8 mouse cellular contexts compared by ENCODE assay signal in the genomic region with DNA sequence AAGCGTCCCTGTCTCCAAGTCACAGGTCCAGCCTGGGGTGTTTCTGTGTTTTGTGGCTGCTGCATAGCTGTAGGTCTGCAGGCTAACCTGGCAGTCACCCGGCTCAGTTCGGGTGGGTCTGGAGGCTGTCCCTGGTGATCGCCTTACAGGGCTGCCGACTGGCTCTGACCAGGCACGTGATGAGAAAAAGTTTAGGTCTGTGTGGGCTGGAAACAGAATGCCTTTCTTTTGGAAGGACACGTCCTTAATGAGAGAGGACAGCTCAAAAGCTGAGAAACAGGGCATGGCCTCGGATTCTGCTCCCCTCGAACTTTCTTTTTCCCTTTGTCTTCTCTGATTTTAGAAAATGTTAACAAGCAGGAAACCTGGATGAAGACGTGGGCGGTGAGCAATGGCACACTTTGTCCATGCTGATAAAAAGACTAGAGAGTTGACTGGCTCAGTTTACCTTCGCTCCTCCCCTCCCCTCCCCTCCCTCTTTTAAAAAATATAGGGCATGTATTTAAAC. TPM values are rescaled to one million over a fixed set of nuclear protein-coding genes. Genes with fewer than 3 reads are reported as not detected.
A peak's percentile ranks its signal among the peaks of the same experiment; 100 is the strongest.
DNase-seq lines count a peak whose midpoint lies in the region; ATAC-seq and TF ChIP-seq lines count a peak whose summit lies in the region.

A gene (minus strand): TSS at position 114 of the 508 bp plus-strand sequence.

- no peak within 1 kb of the TSS for H3K4me3 ChIP-seq in midbrain, embryonic 11.5 days (ENCODE audit: low read depth, low read length)
- no peak within 1 kb of the TSS for H3K4me3 ChIP-seq in midbrain, postnatal 0 days (ENCODE audit: low read depth, low read length)
- H3K4me3 ChIP-seq in embryonic facial prominence, embryonic 11.5 days (ENCODE audit: low read depth, low read length) = no peak within 1 kb of the TSS
- H3K4me3 ChIP-seq in liver, embryonic 11.5 days (ENCODE audit: low read depth, low read length) = peak within 1 kb of the TSS; percentile 21

- no peak within 1 kb of the TSS for H3K4me2 ChIP-seq in midbrain, embryonic 11.5 days
- H3K4me2 ChIP-seq in midbrain, postnatal 0 days (ENCODE audit: low read depth, low read length, poor library complexity, severe bottlenecking) = no peak within 1 kb of the TSS
- H3K4me2 ChIP-seq in embryonic facial prominence, embryonic 11.5 days (ENCODE audit: low read depth, low read length) = 0 out of 2 replicates have a peak within 1 kb of the TSS, but pooled peaks have one; percentile 2
- peak within 1 kb of the TSS; percentile 54 for H3K4me2 ChIP-seq in liver, embryonic 11.5 days

- H3K36me3 ChIP-seq in midbrain, embryonic 11.5 days (ENCODE audit: control insufficient read depth, insufficient read depth, low read length) = no peaks in the 10 kb centered on the region
- no peaks in the 10 kb centered on the region for H3K36me3 ChIP-seq in midbrain, postnatal 0 days (ENCODE audit: insufficient read depth, low read length)
- no peaks in the 10 kb centered on the region for H3K36me3 ChIP-seq in embryonic facial prominence, embryonic 11.5 days (replicated peaks; ENCODE audit: control insufficient read depth, insufficient read depth, low read depth, low read length)
- no peaks in the 10 kb centered on the region for H3K36me3 ChIP-seq in liver, embryonic 11.5 days (ENCODE audit: control insufficient read depth, insufficient read depth, low read length)

- no peak within 1 kb of the TSS for H3K27ac ChIP-seq in midbrain, embryonic 11.5 days (ENCODE audit: low read depth, low read length)
- no peak within 1 kb of the TSS for H3K27ac ChIP-seq in midbrain, postnatal 0 days (ENCODE audit: low read depth, low read length)
- no peak within 1 kb of the TSS for H3K27ac ChIP-seq in embryonic facial prominence, embryonic 11.5 days (replicated peaks; ENCODE audit: low read depth, low read length)
- H3K27ac ChIP-seq in liver, embryonic 11.5 days (ENCODE audit: low read depth, low read length) = no peak within 1 kb of the TSS

- no peaks in the 10 kb centered on the region for H3K9me3 ChIP-seq in midbrain, embryonic 11.5 days (ENCODE audit: control insufficient read depth, low read length)
- H3K9me3 ChIP-seq in midbrain, postnatal 0 days (ENCODE audit: low read length) = no peaks in the 10 kb centered on the region
- no peaks in the 10 kb centered on the region for H3K9me3 ChIP-seq in embryonic facial prominence, embryonic 11.5 days (replicated peaks; ENCODE audit: control insufficient read depth, low read length)
- H3K9me3 ChIP-seq in liver, embryonic 11.5 days (ENCODE audit: control insufficient read depth, low read length) = no peaks in the 10 kb centered on the region

- ATAC-seq in midbrain, embryonic 11.5 days (ENCODE audit: low FRiP score) = no peak
- no peak for ATAC-seq in midbrain, postnatal 0 days (ENCODE audit: low FRiP score)
- ATAC-seq in embryonic facial prominence, embryonic 11.5 days (replicated peaks; ENCODE audit: insufficient number of reproducible peaks, low FRiP score, low TSS enrichment, low read depth) = peak; percentile 74; the same call in 1 of the 2 replicates
- no peak; the same call in 1 of the 2 replicates for ATAC-seq in liver, embryonic 11.5 days (replicated peaks; ENCODE audit: low FRiP score)

- H3K4me1 ChIP-seq in midbrain, embryonic 11.5 days (ENCODE audit: control insufficient read depth, insufficient read depth, low read length) = peaks cover 3% of the 10 kb centered on the region; the same call in 1 of the 2 replicates
- H3K4me1 ChIP-seq in midbrain, postnatal 0 days (ENCODE audit: insufficient read depth, low read length) = no peaks in the 10 kb centered on the region
- H3K4me1 ChIP-seq in embryonic facial prominence, embryonic 11.5 days (ENCODE audit: control insufficient read depth, insufficient read depth, low read length) = no peaks in the 10 kb centered on the region; the same call in 1 of the 2 replicates
- H3K4me1 ChIP-seq in liver, embryonic 11.5 days (replicated peaks; ENCODE audit: control insufficient read depth, insufficient read depth, low read length) = peaks cover 7% of the 10 kb centered on the region

- 25% methylated on average over 12 of the region's 12 CpGs for WGBS in midbrain, embryonic 11.5 days
- 26% methylated on average over 12 of the region's 12 CpGs for WGBS in midbrain, postnatal 0 days
- WGBS in embryonic facial prominence, embryonic 11.5 days = 19% methylated on average over 12 of the region's 12 CpGs
- WGBS in liver, embryonic 11.5 days = 20% methylated on average over 12 of the region's 12 CpGs

- no peak for TF ChIP-seq CTCF in midbrain, postnatal 0 days (IDR thresholded peaks at IDR 0.05)

- DNase-seq in midbrain, embryonic 11.5 days (ENCODE audit: low spot score, missing footprints) = peak; percentile 75
- no peak for DNase-seq in midbrain, postnatal 0 days (ENCODE audit: low spot score)
- DNase-seq in embryonic facial prominence, embryonic 11.5 days (ENCODE audit: low spot score) = peak; percentile 60
- peak; percentile 53 to 59 for DNase-seq in heart, postnatal 36 days
- no peak for DNase-seq in liver, embryonic 11.5 days (ENCODE audit: low spot score)
- DNase-seq in ovary, postnatal 36 days (ENCODE audit: low spot score) = peak; percentile 55
- DNase-seq in frontal cortex, postnatal 36 days (ENCODE audit: low spot score in 2 of 2) = no peak
- DNase-seq in right cerebral cortex, postnatal 10 days (ENCODE audit: low spot score in 2 of 2) = no peak

- intact Hi-C loops in heart, postnatal 36 days (cut with DNase I) = loop anchor here (2.0 to 10.0 kb wide), 2 partner anchors 142 to 568 kb away; no protein-coding TSS in a partner anchor

- H3K9ac ChIP-seq in midbrain, embryonic 11.5 days (ENCODE audit: low read length) = no peak within 1 kb of the TSS
- H3K9ac ChIP-seq in midbrain, postnatal 0 days (replicated peaks; ENCODE audit: low read length, poor library complexity, severe bottlenecking) = no peak within 1 kb of the TSS
- H3K9ac ChIP-seq in embryonic facial prominence, embryonic 11.5 days (replicated peaks; ENCODE audit: low read length) = no peak within 1 kb of the TSS; the same call in 1 of the 2 replicates
- peak within 1 kb of the TSS; percentile 20; the same call in 1 of the 2 replicates for H3K9ac ChIP-seq in liver, embryonic 11.5 days (ENCODE audit: low read depth, low read length)

- H3K27me3 ChIP-seq in midbrain, embryonic 11.5 days (ENCODE audit: control insufficient read depth, insufficient read depth, low read length) = no peaks in the 10 kb centered on the region; the same call in 1 of the 2 replicates
- no peaks in the 10 kb centered on the region for H3K27me3 ChIP-seq in midbrain, postnatal 0 days (ENCODE audit: insufficient read depth, low read length)
- H3K27me3 ChIP-seq in embryonic facial prominence, embryonic 11.5 days (ENCODE audit: control insufficient read depth, insufficient read depth, low read length) = no peaks in the 10 kb centered on the region
- peaks cover 21% of the 10 kb centered on the region for H3K27me3 ChIP-seq in liver, embryonic 11.5 days (replicated peaks; ENCODE audit: control insufficient read depth, insufficient read depth, low read length)

RNA-seq across cellular contexts. Expression of the gene that starts here (rescaled TPM):
- polyA plus RNA-seq in midbrain, embryonic 11.5 days (2014; fragmentation: Nextera tagmentation; extraction: Ambion mirVana) = not detected in 2 replicates
- not detected in 2 replicates for total RNA-seq in midbrain, postnatal 0 days (2014; rRNA removed)
- not detected in 2 replicates for polyA plus RNA-seq in midbrain, postnatal 0 days (2015; fragmentation: Nextera tagmentation; extraction: Ambion mirVana)
- polyA plus RNA-seq in embryonic facial prominence, embryonic 11.5 days (2014; fragmentation: Nextera tagmentation; extraction: Ambion mirVana) = not detected in 2 replicates
- total RNA-seq in heart, postnatal 36 days (2021) = not detected
- not detected in 2 replicates for polyA plus RNA-seq in liver, embryonic 11.5 days (2014; fragmentation: Nextera tagmentation; extraction: Ambion mirVana)

Comparison
In these comparisons a context has a peak if more than half of its experiments do, and no peak if none do; other contexts are left out.
1. Peak in DNase-seq in midbrain, embryonic 11.5 days; RNA of the gene not detected or under 1 TPM.
2. Peak in DNase-seq, ATAC-seq and H3K4me2 ChIP-seq in embryonic facial prominence, embryonic 11.5 days; RNA of the gene not detected or under 1 TPM.
3. Peak in DNase-seq in heart, postnatal 36 days; RNA of the gene not detected or under 1 TPM.